Mouse (Mus musculus) monocyte, adult 2 months (primary cell): ENCODE data around the gene Pnmal2.

Source experiments
- DNase-seq, 2 experiments: peaks; one replicate each; pipeline ENCODE4 v3.0.0; 2022; ENCODE audit warnings: low spot score in 2 of 2, low read depth in 1 of 2

Pnmal2 gene

GRCm38 (mm10) chr7:16944061-16944807 is at the start of gene Pnmal2:
TSS of gene Pnmal2 (plus strand) at chr7:16944682.
- DNase-seq, result no peak

GRCm38 (mm10) chr7:16895000-16895399 is 49.5 kb upstream of the Pnmal2 start:
- DNase-seq, result peak; percentile 50 to 51

- no peak for DNase-seq
Observed at GRCm38 (mm10) chr7:16895511-16895910, 49.0 kb upstream of the Pnmal2 start.

GRCm38 (mm10) chr7:16900526-16900925 is 44.0 kb upstream of the Pnmal2 start:
- DNase-seq, result no peak

GRCm38 (mm10) chr7:16903439-16903955 is 41.0 kb upstream of the Pnmal2 start:
- no peak for DNase-seq

GRCm38 (mm10) chr7:16904120-16904675 is 40.3 kb upstream of the Pnmal2 start:
- DNase-seq, result no peak

- no peak for DNase-seq
Observed at GRCm38 (mm10) chr7:16905491-16906021, 38.9 kb upstream of the Pnmal2 start.

GRCm38 (mm10) chr7:16906281-16906680 is 38.2 kb upstream of the Pnmal2 start, which contains the start of gene Ptgir:
TSS of gene Ptgir (plus strand) at chr7:16906490.
- DNase-seq, result no peak

- DNase-seq, result no peak
Observed at GRCm38 (mm10) chr7:16906889-16907559, 37.5 kb upstream of the Pnmal2 start.

- DNase-seq, result no peak
Observed at GRCm38 (mm10) chr7:16907842-16908241, 36.6 kb upstream of the Pnmal2 start.

- no peak for DNase-seq
Observed at GRCm38 (mm10) chr7:16908367-16908766, 36.1 kb upstream of the Pnmal2 start.

GRCm38 (mm10) chr7:16908859-16909258 is 35.6 kb upstream of the Pnmal2 start:
- DNase-seq, result no peak

GRCm38 (mm10) chr7:16909909-16910308 is 34.6 kb upstream of the Pnmal2 start:
- peak; percentile 40 to 57 for DNase-seq

GRCm38 (mm10) chr7:16911904-16912303 is 32.6 kb upstream of the Pnmal2 start:
- no peak for DNase-seq

GRCm38 (mm10) chr7:16912360-16912759 is 32.1 kb upstream of the Pnmal2 start:
- no peak for DNase-seq

GRCm38 (mm10) chr7:16913806-16914452 is 30.6 kb upstream of the Pnmal2 start:
- peak in 1 of 2 experiments; percentile 55 for DNase-seq

GRCm38 (mm10) chr7:16914453-16915343 is 29.8 kb upstream of the Pnmal2 start:
- DNase-seq, result no peak

- DNase-seq, result no peak
Observed at GRCm38 (mm10) chr7:16915461-16916340, 28.8 kb upstream of the Pnmal2 start.
